Mouse (Mus musculus) midbrain, embryonic 12.5 days (tissue): Measurements from ENCODE around the gene Lcn6. TPM values are rescaled to one million over a fixed set of nuclear protein-coding genes. Genes with fewer than 3 reads are reported as not detected.

Experiments
- ATAC-seq: fragments of 200-750 bp; cut with Nextera tagmentation; 2 replicates; pipeline ENCODE4 v1.8.0; 2017; ENCODE audit warnings: low read depth, moderate TSS enrichment, moderate library complexity; ENCODE audit not compliant: low FRiP score
- H3K27ac ChIP-seq: fragments of 300-500 bp; sonication (generic); replicated peaks from 2 replicates; pipeline ENCODE4 v1.5.1; 2016; ENCODE audit warnings: mild to moderate bottlenecking
- H3K27me3 ChIP-seq: fragments of 300-500 bp; sonication (generic); 2 replicates; pipeline ENCODE4 v1.6.1; 2016; ENCODE audit warnings: mild to moderate bottlenecking
- H3K36me3 ChIP-seq: fragments of 300-500 bp; sonication (generic); 2 replicates; pipeline ENCODE4 v1.6.1; 2016
- H3K4me1 ChIP-seq: fragments of 300-500 bp; sonication (generic); 2 replicates; pipeline ENCODE4 v1.6.1; 2016
- H3K4me2 ChIP-seq: fragments of 300-500 bp; sonication (generic); replicated peaks from 2 replicates; pipeline ENCODE4 v1.6.1; 2016; ENCODE audit warnings: mild to moderate bottlenecking, moderate library complexity
- H3K4me3 ChIP-seq: fragments of 300-500 bp; sonication (generic); 2 replicates; pipeline ENCODE4 v1.5.1; 2016; ENCODE audit warnings: mild to moderate bottlenecking
- H3K9ac ChIP-seq: fragments of 300-500 bp; sonication (generic); replicated peaks from 2 replicates; pipeline ENCODE4 v1.6.1; 2016; ENCODE audit warnings: mild to moderate bottlenecking, moderate library complexity
- H3K9me3 ChIP-seq: fragments of 300-500 bp; sonication (generic); 2 replicates; pipeline ENCODE4 v1.6.1; 2016; ENCODE audit warnings: mild to moderate bottlenecking
- WGBS: fragments of 180-500 bp; shearing (Covaris S2); methylation state at CpG from one replicate; pipeline ENCODE4 v1.1.7; 2016; 5-methylcytosine and 5-hydroxymethylcytosine counted together
- polyA plus RNA-seq: library from polyadenylated mRNA; unstranded; fragments of >200 nt; fragmentation: Nextera tagmentation; extraction: Ambion mirVana; gene quantifications from 2 replicates; pipeline ENCODE4 v1.2.1, GENCODE M21; 2016

Lcn6 gene
- not detected in 2 replicates for polyA plus RNA-seq

GRCm38 (mm10) chr2:25676486-25676885 lies at the start of gene Lcn6:
Gene Lcn6, plus strand, starts transcription at chr2:25676786.
- Histone ChIP-seq H3K9me3 (no peaks in the 10 kb centered on the region), H3K4me3 (no peak within 1 kb of the TSS), H3K36me3 (no peaks in the 10 kb centered on the region), H3K27ac (no peak within 1 kb of the TSS), H3K4me2 (no peak within 1 kb of the TSS), H3K4me1 (no peaks in the 10 kb centered on the region), H3K9ac (no peak within 1 kb of the TSS), H3K27me3 (no peaks in the 10 kb centered on the region)
- WGBS: 89% methylated on average over 3 of the region's 3 CpGs
- no peak for ATAC-seq

GRCm38 (mm10) chr2:25627811-25628210 lies 48.8 kb upstream of the Lcn6 start, which contains the start of gene Fcna:
Gene Fcna, minus strand, starts transcription at chr2:25628030.
- 80% methylated on average over 6 of the region's 6 CpGs for WGBS
- Histone ChIP-seq H3K4me2 (no peak within 1 kb of the TSS), H3K9ac (no peak within 1 kb of the TSS), H3K9me3 (no peaks in the 10 kb centered on the region), H3K36me3 (no peaks in the 10 kb centered on the region), H3K4me3 (no peak within 1 kb of the TSS), H3K4me1 (no peaks in the 10 kb centered on the region), H3K27ac (no peak within 1 kb of the TSS), H3K27me3 (peaks cover 8% of the 10 kb centered on the region; the same call in 1 of the 2 replicates)
- ATAC-seq: no peak

GRCm38 (mm10) chr2:25628738-25629137 lies 47.8 kb upstream of the Lcn6 start:
- no peak overlapping the region for H3K9ac ChIP-seq
- no peak overlapping the region for H3K4me2 ChIP-seq
- 0 out of 2 replicates have a peak, but pooled peaks cover 2% of the 10 kb centered on the region for H3K27me3 ChIP-seq
- H3K27ac ChIP-seq: no peak overlapping the region
- H3K9me3 ChIP-seq: no peaks in the 10 kb centered on the region
- H3K36me3 ChIP-seq: no peaks in the 10 kb centered on the region
- no peaks in the 10 kb centered on the region for H3K4me1 ChIP-seq
- whole genome bisulfite sequencing: 55% methylated on average over 4 of the region's 4 CpGs
- no peak for ATAC-seq
- H3K4me3 ChIP-seq: no peak overlapping the region

- H3K36me3 ChIP-seq: no peaks in the 10 kb centered on the region
- H3K4me3 ChIP-seq: no peak overlapping the region
- no peaks in the 10 kb centered on the region for H3K27me3 ChIP-seq
- H3K27ac ChIP-seq: no peak overlapping the region
- no peaks in the 10 kb centered on the region for H3K9me3 ChIP-seq
- no peak overlapping the region for H3K4me2 ChIP-seq
- no peaks in the 10 kb centered on the region for H3K4me1 ChIP-seq
- no peak for ATAC-seq
- no peak overlapping the region for H3K9ac ChIP-seq
- WGBS: 81% methylated on average over 3 of the region's 3 CpGs
Measured at GRCm38 (mm10) chr2:25633616-25634015, 43.0 kb upstream of the Lcn6 start.

GRCm38 (mm10) chr2:25634046-25634445 lies 42.5 kb upstream of the Lcn6 start:
- Histone ChIP-seq H3K4me2 (no peak overlapping the region), H3K9me3 (no peaks in the 10 kb centered on the region), H3K9ac (no peak overlapping the region), H3K27ac (no peak overlapping the region), H3K36me3 (no peaks in the 10 kb centered on the region), H3K4me3 (no peak overlapping the region), H3K27me3 (no peaks in the 10 kb centered on the region), H3K4me1 (no peaks in the 10 kb centered on the region)
- WGBS: 27% methylated on average over 1 of the region's 1 CpGs
- ATAC-seq: no peak

GRCm38 (mm10) chr2:25639890-25640289 lies 36.7 kb upstream of the Lcn6 start:
- no peak overlapping the region for H3K27ac ChIP-seq
- H3K9ac ChIP-seq: no peak overlapping the region
- no peak overlapping the region for H3K4me3 ChIP-seq
- no peak for ATAC-seq
- no peaks in the 10 kb centered on the region for H3K27me3 ChIP-seq
- 18% methylated on average over 6 of the region's 6 CpGs for WGBS
- no peaks in the 10 kb centered on the region for H3K36me3 ChIP-seq
- no peak overlapping the region for H3K4me2 ChIP-seq
- no peaks in the 10 kb centered on the region for H3K4me1 ChIP-seq
- H3K9me3 ChIP-seq: no peaks in the 10 kb centered on the region

- Histone ChIP-seq H3K27me3 (no peaks in the 10 kb centered on the region; the same call in none of the 2 replicates), H3K9me3 (no peaks in the 10 kb centered on the region), H3K4me2 (no peak within 1 kb of the TSS), H3K9ac (no peak within 1 kb of the TSS), H3K4me1 (no peaks in the 10 kb centered on the region), H3K4me3 (no peak within 1 kb of the TSS), H3K36me3 (no peaks in the 10 kb centered on the region), H3K27ac (no peak within 1 kb of the TSS)
- no peak for ATAC-seq
- 77% methylated on average over 2 of the region's 2 CpGs for WGBS
Measured at GRCm38 (mm10) chr2:25652902-25653301, 23.7 kb upstream of the Lcn6 start, which contains the start of gene Lcn8. Gene Lcn8, plus strand, starts transcription at chr2:25653120.

- no peaks in the 10 kb centered on the region for H3K4me1 ChIP-seq
- no peak overlapping the region for H3K4me2 ChIP-seq
- H3K27me3 ChIP-seq: no peaks in the 10 kb centered on the region; the same call in none of the 2 replicates
- WGBS: 75% methylated on average over 1 of the region's 1 CpGs
- no peak overlapping the region for H3K27ac ChIP-seq
- no peaks in the 10 kb centered on the region for H3K9me3 ChIP-seq
- no peak overlapping the region for H3K4me3 ChIP-seq
- ATAC-seq: no peak
- no peaks in the 10 kb centered on the region for H3K36me3 ChIP-seq
- H3K9ac ChIP-seq: no peak overlapping the region
Measured at GRCm38 (mm10) chr2:25654502-25654901, 22.1 kb upstream of the Lcn6 start.

GRCm38 (mm10) chr2:25656691-25657090 lies 19.9 kb upstream of the Lcn6 start:
- no peak overlapping the region for H3K4me2 ChIP-seq
- ATAC-seq: no peak
- 81% methylated on average over 4 of the region's 4 CpGs for WGBS
- H3K4me3 ChIP-seq: no peak overlapping the region
- H3K36me3 ChIP-seq: no peaks in the 10 kb centered on the region
- no peak overlapping the region for H3K9ac ChIP-seq
- H3K27ac ChIP-seq: no peak overlapping the region
- no peaks in the 10 kb centered on the region; the same call in none of the 2 replicates for H3K27me3 ChIP-seq
- no peaks in the 10 kb centered on the region for H3K9me3 ChIP-seq
- H3K4me1 ChIP-seq: no peaks in the 10 kb centered on the region

GRCm38 (mm10) chr2:25657246-25657645 lies 19.3 kb upstream of the Lcn6 start:
- H3K4me3 ChIP-seq: no peak overlapping the region
- ATAC-seq: no peak
- H3K9me3 ChIP-seq: no peaks in the 10 kb centered on the region
- H3K9ac ChIP-seq: no peak overlapping the region
- no peak overlapping the region for H3K27ac ChIP-seq
- H3K27me3 ChIP-seq: no peaks in the 10 kb centered on the region; the same call in none of the 2 replicates
- WGBS: 89% methylated on average over 4 of the region's 4 CpGs
- no peaks in the 10 kb centered on the region for H3K36me3 ChIP-seq
- H3K4me1 ChIP-seq: no peaks in the 10 kb centered on the region
- H3K4me2 ChIP-seq: no peak overlapping the region

- H3K4me1 ChIP-seq: no peaks in the 10 kb centered on the region
- H3K36me3 ChIP-seq: no peaks in the 10 kb centered on the region
- no peak within 1 kb of the TSS for H3K27ac ChIP-seq
- no peak within 1 kb of the TSS for H3K9ac ChIP-seq
- no peaks in the 10 kb centered on the region; the same call in none of the 2 replicates for H3K27me3 ChIP-seq
- ATAC-seq: no peak
- H3K9me3 ChIP-seq: no peaks in the 10 kb centered on the region
- no peak within 1 kb of the TSS for H3K4me3 ChIP-seq
- H3K4me2 ChIP-seq: no peak within 1 kb of the TSS
Measured at GRCm38 (mm10) chr2:25657652-25658051, 18.9 kb upstream of the Lcn6 start, which contains the start of gene Lcn5. Gene Lcn5, plus strand, starts transcription at chr2:25657952.

- H3K27me3 ChIP-seq: no peaks in the 10 kb centered on the region; the same call in 1 of the 2 replicates
- H3K4me2 ChIP-seq: no peak overlapping the region
- no peak overlapping the region for H3K27ac ChIP-seq
- H3K9ac ChIP-seq: no peak overlapping the region
- 93% methylated on average over 8 of the region's 8 CpGs for WGBS
- no peaks in the 10 kb centered on the region for H3K36me3 ChIP-seq
- H3K4me3 ChIP-seq: no peak overlapping the region
- ATAC-seq: no peak
- no peaks in the 10 kb centered on the region for H3K9me3 ChIP-seq
- H3K4me1 ChIP-seq: no peaks in the 10 kb centered on the region
Measured at GRCm38 (mm10) chr2:25660279-25660678, 16.3 kb upstream of the Lcn6 start.
